Mouse (Mus musculus) heart, adult 10 weeks (tissue): ENCODE data around the gene Fam222b. TPM values are rescaled to one million over a fixed set of nuclear protein-coding genes. Genes with fewer than 3 reads are reported as not detected.

Source experiments
- polyA plus RNA-seq: library from polyadenylated mRNA; stranded (reverse); fragments of 350-450 nt; fragmentation: Illumina TruSeq; extraction: RNeasy Lipid Tissue Mini Kit (QIAGEN cat#74804); gene quantifications from one replicate; pipeline ENCODE4 v1.2.3, GENCODE M21; 2014; ENCODE audit warnings: low read depth, low replicate concordance

Gene Fam222b
- polyA plus RNA-seq = 10.5 TPM

GRCm38 (mm10) chr11:78094504-78095143 is at the start of gene Fam222b:
Gene Fam222b (plus strand): TSS chr11:78094660.

GRCm38 (mm10) chr11:78079961-78080921 is 14.2 kb upstream of the Fam222b start, which contains the start of gene Eral1:
Gene Eral1 (minus strand): TSS chr11:78080383.

GRCm38 (mm10) chr11:78164924-78165760 is 70.7 kb downstream of the Fam222b start, which contains the start of gene Traf4:
Gene Traf4 (minus strand): TSS chr11:78165589.

GRCm38 (mm10) chr11:78176402-78176862 is 82.0 kb downstream of the Fam222b start, which contains the start of the genes Nek8 and Tlcd1:
Gene Nek8 (minus strand): TSS chr11:78176675.
Gene Tlcd1 (plus strand): TSS chr11:78176711.

GRCm38 (mm10) chr11:78182961-78183844 is 88.7 kb downstream of the Fam222b start, which contains the start of gene Rpl23a:
Gene Rpl23a (minus strand): TSS chr11:78183584.

GRCm38 (mm10) chr11:78188331-78189233 is 94.1 kb downstream of the Fam222b start, which contains the start of gene Rab34:
Gene Rab34 (plus strand): TSS chr11:78188430.

GRCm38 (mm10) chr11:78193113-78193512 is 98.7 kb downstream of the Fam222b start, which contains the start of gene Proca1:
Gene Proca1 (plus strand): TSS chr11:78193392.

Other genes with a start within 250 kb of the Fam222b start
- 0.92 TPM for gene Pipox, start 200.6 kb upstream of the Fam222b start, polyA plus RNA-seq
- 0.42 TPM for gene Sez6, start 163.9 kb upstream of the Fam222b start, polyA plus RNA-seq
- 25.0 TPM for gene Phf12, start 111.9 kb upstream of the Fam222b start, polyA plus RNA-seq
- gene Dhrs13, start 62.4 kb upstream of the Fam222b start, polyA plus RNA-seq = 3.2 TPM
- 57.8 TPM for gene Flot2, start 56.7 kb upstream of the Fam222b start, polyA plus RNA-seq
- gene Eral1, start 14.3 kb upstream of the Fam222b start, polyA plus RNA-seq = 23.7 TPM
- gene Traf4, start 70.9 kb downstream of the Fam222b start, polyA plus RNA-seq = 5.6 TPM
- 4.2 TPM for gene Nek8, start 82.0 kb downstream of the Fam222b start, polyA plus RNA-seq
- gene Tlcd1, start 82.1 kb downstream of the Fam222b start, polyA plus RNA-seq = 12.8 TPM
- gene Rpl23a, start 88.9 kb downstream of the Fam222b start, polyA plus RNA-seq = 1,229 TPM
- 15.8 TPM for gene Rab34, start 93.8 kb downstream of the Fam222b start, polyA plus RNA-seq
- gene Proca1, start 98.7 kb downstream of the Fam222b start, polyA plus RNA-seq = 2.3 TPM
- 70.7 TPM for gene Sdf2, start 151.1 kb downstream of the Fam222b start, polyA plus RNA-seq
- 25.6 TPM for gene Supt6, start 151.3 kb downstream of the Fam222b start, polyA plus RNA-seq
- gene 2610507B11Rik, start 167.1 kb downstream of the Fam222b start, polyA plus RNA-seq = 147 TPM
- gene BC030499, start 196.2 kb downstream of the Fam222b start, polyA plus RNA-seq = 0.45 TPM
- gene Spag5, start 206.9 kb downstream of the Fam222b start, polyA plus RNA-seq = 0.37 TPM
- gene Aldoc, start 228.3 kb downstream of the Fam222b start, polyA plus RNA-seq = 0.63 TPM
- 23.8 TPM for gene Pigs, start 233.8 kb downstream of the Fam222b start, polyA plus RNA-seq
- 6.7 TPM for gene Unc119, start 248.8 kb downstream of the Fam222b start, polyA plus RNA-seq